Mouse (Mus musculus) heart, embryonic 12.5 days (tissue): Measurements from ENCODE around the gene Gm26661. TPM values are rescaled to one million over a fixed set of nuclear protein-coding genes. Genes with fewer than 3 reads are reported as not detected.

ENCODE experiments used
- ATAC-seq: fragments of 200-750 bp; cut with Nextera tagmentation; 2 replicates; pipeline ENCODE4 v1.8.0; 2017; ENCODE audit warnings: moderate TSS enrichment, moderate library complexity; ENCODE audit not compliant: insufficient number of reproducible peaks, low FRiP score
- H3K27ac ChIP-seq: fragments of 300-500 bp; sonication (generic); 2 replicates; pipeline ENCODE4 v1.5.1; 2016; ENCODE audit warnings: mild to moderate bottlenecking, moderate library complexity; ENCODE audit not compliant: poor library complexity, severe bottlenecking
- H3K27me3 ChIP-seq: fragments of 300-500 bp; sonication (generic); replicated peaks from 2 replicates; pipeline ENCODE4 v1.6.1; 2016; ENCODE audit warnings: mild to moderate bottlenecking, moderate library complexity
- H3K36me3 ChIP-seq: fragments of 300-500 bp; sonication (generic); 2 replicates; pipeline ENCODE4 v1.6.1; 2016; ENCODE audit warnings: mild to moderate bottlenecking, moderate library complexity
- H3K4me1 ChIP-seq: fragments of 300-500 bp; sonication (generic); replicated peaks from 2 replicates; pipeline ENCODE4 v1.6.1; 2016; ENCODE audit warnings: mild to moderate bottlenecking
- H3K4me2 ChIP-seq: fragments of 300-500 bp; sonication (generic); 2 replicates; pipeline ENCODE4 v1.6.1; 2016; ENCODE audit warnings: mild to moderate bottlenecking, moderate library complexity
- H3K4me3 ChIP-seq: fragments of 300-500 bp; sonication (generic); 2 replicates; pipeline ENCODE4 v1.5.1; 2016; ENCODE audit warnings: mild to moderate bottlenecking
- H3K9ac ChIP-seq: fragments of 300-500 bp; sonication (generic); 2 replicates; pipeline ENCODE4 v1.6.1; 2016; ENCODE audit warnings: mild to moderate bottlenecking, moderate library complexity
- H3K9me3 ChIP-seq: fragments of 300-500 bp; sonication (generic); replicated peaks from 2 replicates; pipeline ENCODE4 v1.6.1; 2016; ENCODE audit warnings: mild to moderate bottlenecking, moderate library complexity
- WGBS: fragments of 180-500 bp; shearing (Covaris S2); methylation state at CpG from one replicate; pipeline ENCODE4 v1.1.7; 2016; 5-methylcytosine and 5-hydroxymethylcytosine counted together
- polyA plus RNA-seq: library from polyadenylated mRNA; unstranded; fragments of >200 nt; fragmentation: Nextera tagmentation; extraction: Ambion mirVana; gene quantifications from 2 replicates; pipeline ENCODE4 v1.2.1, GENCODE M21; 2016

Gm26661 gene
- polyA plus RNA-seq, 1 experiment from 2014 or later, result not detected

DNA sequence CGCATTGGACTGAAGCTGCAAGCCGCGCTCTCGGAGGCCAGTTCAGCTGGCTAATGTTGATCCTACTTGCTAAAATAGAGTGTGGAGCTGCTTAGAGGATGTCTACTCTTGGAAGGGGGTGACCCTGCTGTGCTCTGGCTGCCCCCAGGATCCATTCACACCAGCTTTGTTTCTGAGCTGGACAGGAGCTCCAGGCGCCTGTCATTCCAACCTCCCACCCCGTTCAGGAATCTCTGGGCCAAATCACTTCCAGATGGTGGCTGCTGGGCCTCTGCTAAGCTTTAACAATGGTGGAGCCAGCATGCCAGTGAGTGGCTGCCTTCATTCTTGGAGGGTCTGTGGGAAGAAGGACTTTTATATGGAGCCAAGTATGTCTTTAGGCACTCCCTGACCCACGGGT is 31.3 kb downstream of the Gm26661 start:
- Histone ChIP-seq H3K27me3 (no peaks in the 10 kb centered on the region), H3K4me3 (no peak overlapping the region)
- no peak for ATAC-seq

DNA sequence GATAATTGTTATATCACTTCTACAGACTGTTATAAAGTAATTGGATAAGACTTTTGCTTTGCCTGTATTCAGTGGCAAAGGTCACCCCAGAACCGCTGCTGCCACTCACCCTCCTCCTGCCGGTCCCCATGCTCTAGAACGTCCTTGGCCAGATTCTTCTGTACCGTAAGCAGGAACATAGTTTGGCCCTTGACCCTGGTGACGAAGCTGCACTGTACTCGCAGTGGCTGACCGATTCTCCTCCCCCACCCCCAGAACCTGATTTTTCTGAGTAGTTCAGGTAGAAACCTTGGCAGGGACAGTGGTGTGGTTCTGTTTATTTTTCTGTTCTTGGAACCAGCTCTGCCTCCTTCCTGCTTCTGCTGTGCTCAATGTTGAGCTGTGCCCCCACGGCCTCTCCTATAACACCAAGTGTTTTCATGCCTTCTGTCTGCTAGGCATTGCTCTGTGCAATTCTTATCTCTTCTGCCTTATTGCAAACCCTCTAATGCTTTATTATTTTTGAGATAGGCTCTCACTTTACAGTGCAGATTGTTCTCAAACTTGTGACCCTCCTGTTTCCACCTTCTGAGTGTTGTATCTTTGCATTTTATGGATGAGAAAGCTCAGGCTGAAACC is 33.4 kb downstream of the Gm26661 start:
- Histone ChIP-seq H3K4me2 (no peak overlapping the region), H3K4me3 (no peak overlapping the region), H3K36me3 (no peaks in the 10 kb centered on the region), H3K27ac (peak overlapping the region; percentile 85), H3K27me3 (no peaks in the 10 kb centered on the region), H3K4me1 (peaks cover 67% of the 10 kb centered on the region), H3K9ac (no peak overlapping the region), H3K9me3 (no peaks in the 10 kb centered on the region)
- WGBS, result 39% methylated on average over 8 of the region's 8 CpGs
- no peak for ATAC-seq

More for the DNA sequence above, 31.3 kb downstream of the Gm26661 start:
- Histone ChIP-seq H3K9me3 (no peaks in the 10 kb centered on the region), H3K27ac (peak overlapping the region; percentile 22; the same call in 1 of the 2 replicates), H3K36me3 (no peaks in the 10 kb centered on the region), H3K9ac (no peak overlapping the region), H3K4me2 (peak overlapping the region; percentile 24), H3K4me1 (peaks cover 74% of the 10 kb centered on the region)
- 27% methylated on average over 7 of the region's 7 CpGs for WGBS

DNA sequence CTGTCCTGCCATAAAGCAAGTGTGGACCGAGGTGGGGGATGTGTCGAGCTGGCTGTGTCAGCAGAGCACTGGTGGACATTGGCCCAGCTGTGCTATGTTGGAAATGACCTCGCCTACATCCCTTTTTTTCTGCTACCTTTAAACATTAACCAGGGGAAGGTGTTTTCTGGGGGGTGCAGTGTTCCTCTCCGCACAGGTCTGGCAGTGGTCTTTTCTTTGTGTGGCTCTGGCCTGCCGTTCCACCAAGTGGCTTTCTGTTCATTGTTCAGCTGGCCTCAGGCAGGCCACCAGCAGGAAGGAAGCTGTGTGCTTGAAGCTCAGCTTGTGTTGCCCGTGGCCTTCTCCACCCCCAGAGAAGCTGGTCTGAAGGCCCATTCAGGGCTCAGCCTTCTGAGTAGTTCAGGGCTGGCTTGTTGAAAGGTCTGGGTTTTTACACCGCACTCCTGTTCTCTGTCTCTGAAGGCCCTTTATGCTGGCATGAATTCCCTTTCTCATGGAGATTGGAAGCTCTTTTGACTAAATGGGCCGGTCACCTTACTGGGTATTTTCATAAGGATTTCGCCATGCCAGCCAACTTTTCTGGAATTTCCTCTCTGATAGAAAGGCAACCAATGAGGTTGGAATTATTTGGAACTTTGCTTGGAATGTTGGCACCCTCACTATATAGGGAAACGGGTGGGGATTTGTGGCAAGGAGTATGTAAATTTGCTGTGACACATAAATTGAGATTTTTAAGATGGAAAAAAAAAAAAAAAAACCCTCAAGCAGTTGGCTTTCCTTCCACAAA is 35.0 kb downstream of the Gm26661 start:
- Histone ChIP-seq H3K36me3 (peaks cover 6% of the 10 kb centered on the region), H3K27me3 (no peaks in the 10 kb centered on the region), H3K4me3 (no peak overlapping the region), H3K27ac (peak overlapping the region; percentile 85), H3K9ac (peak overlapping the region; percentile 18; the same call in 1 of the 2 replicates), H3K4me2 (peak overlapping the region; percentile 2; the same call in 1 of the 2 replicates), H3K9me3 (peaks cover 6% of the 10 kb centered on the region; the same call in 1 of the 2 replicates), H3K4me1 (peaks cover 56% of the 10 kb centered on the region)
- 36% methylated on average over 10 of the region's 10 CpGs for WGBS
- peak; percentile 36 for ATAC-seq

DNA sequence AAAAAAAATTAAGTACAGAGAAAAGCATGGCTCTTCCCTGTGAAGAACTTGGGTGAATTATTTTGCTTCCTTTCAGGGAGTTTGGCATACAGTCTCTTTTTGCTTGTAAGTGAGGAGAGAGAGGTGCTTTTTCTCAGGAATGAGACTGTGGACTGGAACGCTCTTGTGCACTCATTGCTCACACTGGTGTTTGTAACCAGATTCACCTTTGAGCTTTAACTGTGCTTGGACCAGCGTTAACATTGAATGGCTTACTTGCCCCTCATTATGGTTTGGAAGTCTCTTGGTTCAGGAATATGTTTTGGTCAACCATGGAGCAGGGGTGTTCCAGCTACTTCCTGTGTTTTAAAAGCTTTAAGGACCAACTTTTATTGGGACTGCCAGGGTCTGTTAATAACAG is 37.8 kb downstream of the Gm26661 start:
- Histone ChIP-seq H3K4me1 (peaks cover 49% of the 10 kb centered on the region), H3K4me3 (no peak overlapping the region), H3K4me2 (no peak overlapping the region), H3K27ac (no peak overlapping the region), H3K9me3 (peaks cover 6% of the 10 kb centered on the region; the same call in 1 of the 2 replicates), H3K9ac (no peak overlapping the region), H3K36me3 (peaks cover 6% of the 10 kb centered on the region), H3K27me3 (no peaks in the 10 kb centered on the region)
- no peak for ATAC-seq
- WGBS, result 85% methylated on average over 2 of the region's 2 CpGs

DNA sequence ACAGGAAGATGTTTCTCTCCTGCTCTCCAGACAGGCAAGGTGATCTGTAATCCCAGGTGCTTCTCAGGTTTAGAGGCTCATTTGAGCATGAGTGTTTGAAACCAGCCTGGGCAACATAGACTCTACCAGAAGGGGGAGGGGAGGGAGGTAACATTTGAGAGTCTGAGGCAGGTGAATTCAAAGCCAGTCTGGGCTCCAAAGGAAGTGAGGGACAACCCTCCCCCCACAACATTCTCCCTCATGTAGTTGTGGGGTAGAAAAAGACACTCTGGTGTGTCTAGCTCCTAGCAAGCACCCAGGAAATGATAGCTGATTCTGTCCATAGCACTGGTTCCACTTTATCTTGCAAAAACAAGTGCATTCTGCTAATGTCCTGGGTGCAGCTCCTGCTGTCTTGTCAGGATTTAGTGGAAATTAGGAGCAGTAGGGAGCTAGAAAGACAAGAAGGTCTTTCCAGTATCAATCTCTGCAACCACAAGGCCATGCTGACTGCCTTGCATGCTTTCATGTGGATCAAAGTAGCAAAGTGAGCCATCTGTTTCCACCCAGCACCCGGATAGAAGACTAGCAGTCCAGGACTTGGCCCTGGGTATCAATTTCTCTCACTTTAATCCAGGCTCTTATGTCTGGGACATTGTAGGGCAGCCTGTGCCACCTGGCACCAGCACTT is 40.5 kb downstream of the Gm26661 start:
- no peak overlapping the region for H3K4me3 ChIP-seq
- no peak overlapping the region for H3K9ac ChIP-seq
- 35% methylated on average over 1 of the region's 1 CpGs for WGBS
- peaks cover 6% of the 10 kb centered on the region for H3K36me3 ChIP-seq
- H3K27ac ChIP-seq, result no peak overlapping the region
- H3K4me1 ChIP-seq, result peaks cover 23% of the 10 kb centered on the region
- ATAC-seq, result no peak
- H3K4me2 ChIP-seq, result no peak overlapping the region
- peaks cover 6% of the 10 kb centered on the region; the same call in 1 of the 2 replicates for H3K9me3 ChIP-seq
- H3K27me3 ChIP-seq, result no peaks in the 10 kb centered on the region

DNA sequence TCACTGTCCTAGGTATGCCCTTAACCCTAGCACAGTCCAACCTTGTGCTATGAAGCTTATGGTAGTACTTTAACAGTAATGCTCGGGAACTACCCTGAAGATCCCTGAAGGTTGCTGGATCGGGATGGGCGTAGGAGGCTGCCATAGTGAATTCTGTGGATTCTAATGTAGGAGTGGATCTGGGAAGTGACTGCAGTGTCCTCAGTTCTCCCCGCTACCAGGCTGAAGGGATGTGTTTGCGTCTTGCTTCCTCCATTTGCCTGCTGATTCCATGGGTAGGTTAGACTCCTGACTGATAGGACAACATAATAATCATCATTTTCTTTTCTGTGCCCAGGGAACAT is 41.0 kb downstream of the Gm26661 start:
- Histone ChIP-seq H3K9ac (no peak overlapping the region), H3K27ac (no peak overlapping the region), H3K27me3 (no peaks in the 10 kb centered on the region), H3K9me3 (peaks cover 6% of the 10 kb centered on the region; the same call in 1 of the 2 replicates), H3K36me3 (peaks cover 6% of the 10 kb centered on the region), H3K4me2 (no peak overlapping the region), H3K4me1 (peaks cover 18% of the 10 kb centered on the region), H3K4me3 (no peak overlapping the region)
- ATAC-seq, result no peak
- WGBS, result 84% methylated on average over 5 of the region's 5 CpGs

DNA sequence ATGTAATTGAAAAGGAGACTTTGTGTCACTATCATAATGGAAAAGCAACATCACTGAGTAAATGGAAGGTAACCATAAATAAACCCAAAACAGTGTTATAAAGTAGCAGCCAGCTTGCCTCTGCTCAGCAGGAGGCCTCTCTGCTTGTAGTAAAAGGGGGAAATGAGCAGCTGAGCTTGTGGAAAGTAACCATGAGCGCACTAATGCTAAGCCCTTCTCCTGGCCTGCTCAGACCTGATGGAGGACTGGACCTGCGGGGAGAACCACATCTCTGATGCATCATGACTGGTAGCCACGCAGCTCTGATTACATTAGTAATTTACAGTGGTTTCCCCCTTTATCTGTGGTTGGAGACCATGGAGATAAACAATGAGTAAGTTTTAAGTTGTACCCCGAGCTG is 42.1 kb downstream of the Gm26661 start:
- 75% methylated on average over 4 of the region's 4 CpGs for WGBS
- no peak for ATAC-seq

DNA sequence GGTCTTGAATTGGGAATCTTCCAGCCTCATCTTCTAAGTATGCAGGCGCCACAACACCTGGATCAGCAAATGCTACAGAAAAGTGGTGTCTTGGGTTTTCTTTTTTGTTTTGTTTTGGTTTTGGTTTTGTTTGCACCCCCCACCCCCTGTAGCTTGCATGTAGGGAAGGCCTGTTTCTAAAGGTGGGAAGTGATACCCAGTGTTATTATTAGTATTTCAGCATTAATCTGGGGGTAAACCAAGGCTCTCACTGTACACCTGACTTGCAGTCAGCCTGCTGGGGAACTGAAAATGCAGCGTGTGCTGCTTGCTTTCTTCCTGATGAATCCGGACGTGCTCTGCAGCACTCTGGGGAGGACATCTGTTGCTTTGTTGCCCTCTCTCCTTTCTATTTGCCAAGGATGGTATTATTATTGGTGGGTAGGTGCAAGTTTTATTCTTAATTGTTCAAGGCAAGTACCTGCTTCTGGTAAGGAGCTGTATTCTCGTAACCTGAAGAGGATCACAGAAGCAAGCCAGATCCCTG is 47.2 kb downstream of the Gm26661 start:
- Histone ChIP-seq H3K27me3 (no peaks in the 10 kb centered on the region), H3K4me3 (no peak overlapping the region), H3K27ac (no peak overlapping the region), H3K9ac (no peak overlapping the region), H3K4me2 (no peak overlapping the region), H3K36me3 (no peaks in the 10 kb centered on the region), H3K9me3 (no peaks in the 10 kb centered on the region), H3K4me1 (peaks cover 20% of the 10 kb centered on the region)
- ATAC-seq, result no peak
- WGBS, result 79% methylated on average over 5 of the region's 5 CpGs

More for the DNA sequence above, 42.1 kb downstream of the Gm26661 start:
- Histone ChIP-seq H3K27me3 (no peaks in the 10 kb centered on the region), H3K4me1 (peaks cover 18% of the 10 kb centered on the region), H3K4me2 (no peak overlapping the region), H3K4me3 (no peak overlapping the region), H3K9ac (no peak overlapping the region), H3K36me3 (peaks cover 6% of the 10 kb centered on the region), H3K27ac (no peak overlapping the region), H3K9me3 (peaks cover 6% of the 10 kb centered on the region; the same call in 1 of the 2 replicates)

DNA sequence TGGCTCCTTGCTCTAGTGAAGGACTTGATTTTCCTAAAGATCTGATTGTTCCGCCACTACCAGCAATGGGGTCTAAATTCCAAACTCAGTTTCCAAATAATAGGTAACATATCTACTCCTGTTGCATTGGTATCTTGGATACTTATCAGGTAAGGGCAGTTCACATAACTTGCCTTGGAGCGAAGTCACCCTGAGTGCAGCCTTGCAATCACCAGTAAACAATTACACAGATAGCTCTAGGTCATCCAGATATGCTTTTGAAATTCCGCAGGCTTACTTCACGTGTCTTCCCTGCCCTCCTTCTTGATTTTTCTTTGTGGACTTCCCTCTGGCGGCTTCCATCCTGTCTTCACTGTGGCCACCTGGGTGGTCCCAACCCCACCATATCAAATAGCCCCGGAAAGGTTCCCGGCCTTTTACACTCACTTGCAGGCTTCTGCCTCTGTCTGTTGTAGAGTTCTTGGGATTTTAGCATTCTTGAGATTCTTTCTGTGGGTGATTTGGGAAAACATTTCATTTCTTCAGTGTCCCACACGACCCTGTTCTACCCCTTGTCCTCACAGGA is 48.6 kb downstream of the Gm26661 start:
- no peak overlapping the region for H3K4me3 ChIP-seq
- no peaks in the 10 kb centered on the region for H3K27me3 ChIP-seq
- 34% methylated on average over 8 of the region's 8 CpGs for WGBS
- no peak overlapping the region for H3K27ac ChIP-seq
- peaks cover 23% of the 10 kb centered on the region for H3K4me1 ChIP-seq
- no peak for ATAC-seq
- no peaks in the 10 kb centered on the region for H3K9me3 ChIP-seq
- H3K4me2 ChIP-seq, result no peak overlapping the region
- no peak overlapping the region for H3K9ac ChIP-seq
- H3K36me3 ChIP-seq, result no peaks in the 10 kb centered on the region
